11 mouse cellular contexts compared by ENCODE assay signal in the genomic region with DNA sequence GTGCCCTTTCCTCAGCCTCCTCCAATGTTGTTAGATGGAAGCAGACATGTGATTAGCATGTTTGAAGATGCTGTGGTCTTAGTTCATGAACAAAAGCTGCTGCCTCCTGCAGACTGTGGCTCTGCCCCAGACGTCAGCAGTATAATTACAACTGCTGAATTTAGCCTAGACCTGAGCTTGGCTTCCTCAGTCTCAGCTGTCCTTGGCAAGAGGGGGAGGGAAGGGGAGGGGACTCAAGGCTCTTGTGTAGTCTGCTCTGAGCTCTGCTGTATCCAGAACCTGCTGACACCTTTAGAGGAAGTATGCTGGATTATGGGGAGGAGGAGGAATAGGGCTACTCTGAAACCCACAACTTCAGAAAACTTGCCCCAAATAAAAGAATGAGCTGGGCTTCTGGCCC.
A peak's percentile ranks its signal among the peaks of the same experiment; 100 is the strongest.
DNase-seq lines count a peak whose midpoint lies in the region; ATAC-seq and TF ChIP-seq lines count a peak whose summit lies in the region.
"Had no signal": no experiment of that assay in that cellular context is flagged by ENCODE, and none has a peak within 500 bp of the region (broad histone marks: within the 10 kb centered on the region; RNA-seq: fewer than 3 reads in every experiment).

No protein-coding gene starts in this region.

- ATAC-seq in heart, embryonic 13.5 days (ENCODE audit: extremely low read depth, insufficient number of reproducible peaks, low FRiP score, low TSS enrichment): no peak
- ATAC-seq in heart, embryonic 11.5 days (replicated peaks; ENCODE audit: insufficient number of reproducible peaks, low FRiP score, low TSS enrichment): no peak
- ATAC-seq in neural tube, embryonic 15.5 days (ENCODE audit: low FRiP score): peak; percentile 46; the same call in 1 of the 2 replicates
- no peak for ATAC-seq in limb, embryonic 11.5 days (ENCODE audit: insufficient number of reproducible peaks, low FRiP score, low TSS enrichment, low read depth)
- ATAC-seq in cerebellum, adult (ENCODE audit: insufficient number of reproducible peaks, low FRiP score, low TSS enrichment): no peak

- no peak overlapping the region; the same call in 1 of the 2 replicates for H3K9ac ChIP-seq in heart, embryonic 13.5 days
- H3K9ac ChIP-seq in heart, embryonic 11.5 days (ENCODE audit: low read depth, low read length): no peak overlapping the region
- no peak overlapping the region for H3K9ac ChIP-seq in neural tube, embryonic 15.5 days (replicated peaks)
- no peak overlapping the region for H3K9ac ChIP-seq in limb, embryonic 11.5 days (ENCODE audit: low read length)
- H3K9ac ChIP-seq: hindbrain, embryonic 13.5 days; kidney, embryonic 15.5 days had no signal

- H3K36me3 ChIP-seq in heart, embryonic 13.5 days: no peaks in the 10 kb centered on the region
- no peaks in the 10 kb centered on the region for H3K36me3 ChIP-seq in heart, embryonic 11.5 days (ENCODE audit: control insufficient read depth, insufficient read depth, low read length)
- H3K36me3 ChIP-seq in neural tube, embryonic 15.5 days: no peaks in the 10 kb centered on the region
- H3K36me3 ChIP-seq in limb, embryonic 11.5 days (ENCODE audit: control insufficient read depth, insufficient read depth, low read length): no peaks in the 10 kb centered on the region
- H3K36me3 ChIP-seq: hindbrain, embryonic 13.5 days; kidney, embryonic 15.5 days had no signal

- no peaks in the 10 kb centered on the region for H3K27me3 ChIP-seq in heart, embryonic 13.5 days (replicated peaks)
- H3K27me3 ChIP-seq in heart, embryonic 11.5 days (ENCODE audit: control insufficient read depth, insufficient read depth, low read length): no peaks in the 10 kb centered on the region
- no peaks in the 10 kb centered on the region for H3K27me3 ChIP-seq in neural tube, embryonic 15.5 days (replicated peaks)
- H3K27me3 ChIP-seq in limb, embryonic 11.5 days (ENCODE audit: control insufficient read depth, insufficient read depth, low read length): no peaks in the 10 kb centered on the region
- H3K27me3 ChIP-seq: hindbrain, embryonic 13.5 days; kidney, embryonic 15.5 days had no signal

- no peak for TF ChIP-seq CTCF in brain, embryonic 14.5 days (IDR thresholded peaks at IDR 0.05; ENCODE audit: borderline replicate concordance, extremely low read depth, insufficient read depth, insufficient read length)

- H3K27ac ChIP-seq in heart, embryonic 13.5 days (replicated peaks): peak overlapping the region; percentile 28; the same call in 1 of the 2 replicates
- H3K27ac ChIP-seq in heart, embryonic 11.5 days (ENCODE audit: low read depth, low read length): no peak overlapping the region
- no peak overlapping the region for H3K27ac ChIP-seq in neural tube, embryonic 15.5 days (replicated peaks)
- H3K27ac ChIP-seq in limb, embryonic 11.5 days (replicated peaks; ENCODE audit: low read depth, low read length): no peak overlapping the region
- H3K27ac ChIP-seq: hindbrain, embryonic 13.5 days; kidney, embryonic 15.5 days had no signal

- no peak for TF ChIP-seq POLR2A in brain, embryonic 14.5 days (IDR thresholded peaks at IDR 0.05; ENCODE audit: borderline replicate concordance, extremely low read depth, insufficient read depth, insufficient read length, poor library complexity, severe bottlenecking)

- H3K4me3 ChIP-seq in heart, embryonic 13.5 days: no peak overlapping the region
- H3K4me3 ChIP-seq in heart, embryonic 11.5 days (ENCODE audit: low read depth, low read length): no peak overlapping the region
- no peak overlapping the region for H3K4me3 ChIP-seq in neural tube, embryonic 15.5 days (replicated peaks)
- H3K4me3 ChIP-seq in limb, embryonic 11.5 days (ENCODE audit: low read depth, low read length): no peak overlapping the region
- H3K4me3 ChIP-seq: hindbrain, embryonic 13.5 days; kidney, embryonic 15.5 days had no signal

- WGBS in heart, embryonic 13.5 days: 40% methylated on average over 1 of the region's 1 CpGs
- WGBS in heart, embryonic 11.5 days (ENCODE audit: insufficient replicate concordance): 10% methylated on average over 1 of the region's 1 CpGs
- 4% methylated on average over 1 of the region's 1 CpGs for WGBS in neural tube, embryonic 15.5 days
- WGBS in limb, embryonic 11.5 days: 6% methylated on average over 1 of the region's 1 CpGs

- H3K9me3 ChIP-seq in heart, embryonic 13.5 days: no peaks in the 10 kb centered on the region
- H3K9me3 ChIP-seq in heart, embryonic 11.5 days (replicated peaks; ENCODE audit: control insufficient read depth, low read length): no peaks in the 10 kb centered on the region
- H3K9me3 ChIP-seq in neural tube, embryonic 15.5 days (replicated peaks): no peaks in the 10 kb centered on the region
- H3K9me3 ChIP-seq in limb, embryonic 11.5 days (ENCODE audit: control insufficient read depth, low read length): no peaks in the 10 kb centered on the region
- H3K9me3 ChIP-seq: hindbrain, embryonic 13.5 days; kidney, embryonic 15.5 days had no signal

- peaks cover 23% of the 10 kb centered on the region for H3K4me1 ChIP-seq in heart, embryonic 13.5 days
- H3K4me1 ChIP-seq in heart, embryonic 11.5 days (ENCODE audit: control insufficient read depth, insufficient read depth, low read length): no peaks in the 10 kb centered on the region; the same call in 1 of the 2 replicates
- H3K4me1 ChIP-seq in neural tube, embryonic 15.5 days: peaks cover 14% of the 10 kb centered on the region
- H3K4me1 ChIP-seq in limb, embryonic 11.5 days (ENCODE audit: control insufficient read depth, insufficient read depth, low read length): 0 out of 2 replicates have a peak, but pooled peaks cover 2% of the 10 kb centered on the region

- H3K4me2 ChIP-seq in heart, embryonic 13.5 days: no peak overlapping the region
- H3K4me2 ChIP-seq in heart, embryonic 11.5 days: no peak overlapping the region
- H3K4me2 ChIP-seq in neural tube, embryonic 15.5 days: no peak overlapping the region
- H3K4me2 ChIP-seq in limb, embryonic 11.5 days (ENCODE audit: low read depth, severe bottlenecking): no peak overlapping the region
- H3K4me2 ChIP-seq: hindbrain, embryonic 13.5 days; kidney, embryonic 15.5 days had no signal

- no peak for DNase-seq in neural tube, embryonic 10.5 days (ENCODE audit: extremely low spot score, low spot score)
- DNase-seq in brain, embryonic 14.5 days (ENCODE audit: low read depth): peak; percentile 36
- peak; percentile 22 for DNase-seq in limb, embryonic 11.5 days (ENCODE audit: low spot score)
- DNase-seq in cerebellum, postnatal 10 days: no peak
- DNase-seq: right cerebral cortex, adult 18-20 months had no signal

Comparison
In these comparisons a context has a peak if more than half of its experiments do, and no peak if none do; other contexts are left out.
1. DNase-seq: peak in brain, embryonic 14.5 days (single experiment) and limb, embryonic 11.5 days (single experiment); none in neural tube, embryonic 10.5 days (single experiment) and cerebellum, postnatal 10 days (0 of 2).